Mouse (Mus musculus): ENCODE results near the gene Gm14412.
"Not testable (repeated sequence)": the region's sequence is repeated elsewhere in the genome, so short reads cannot be mapped to it uniquely, and the experiment has no call there.

Gene Gm14412

GRCm38 (mm10) chr2:177324257-177324733, at the start of gene Gm14412:
TSS of gene Gm14412 (minus strand) at chr2:177324307.
- DNase-seq: not testable (repeated sequence)

- not testable (repeated sequence) for DNase-seq
Observed at GRCm38 (mm10) chr2:177329661-177330292, 5.7 kb upstream of the Gm14412 start.

GRCm38 (mm10) chr2:177321361-177321760, 2.7 kb downstream of the Gm14412 start:
- not testable (repeated sequence) for DNase-seq

DNA sequence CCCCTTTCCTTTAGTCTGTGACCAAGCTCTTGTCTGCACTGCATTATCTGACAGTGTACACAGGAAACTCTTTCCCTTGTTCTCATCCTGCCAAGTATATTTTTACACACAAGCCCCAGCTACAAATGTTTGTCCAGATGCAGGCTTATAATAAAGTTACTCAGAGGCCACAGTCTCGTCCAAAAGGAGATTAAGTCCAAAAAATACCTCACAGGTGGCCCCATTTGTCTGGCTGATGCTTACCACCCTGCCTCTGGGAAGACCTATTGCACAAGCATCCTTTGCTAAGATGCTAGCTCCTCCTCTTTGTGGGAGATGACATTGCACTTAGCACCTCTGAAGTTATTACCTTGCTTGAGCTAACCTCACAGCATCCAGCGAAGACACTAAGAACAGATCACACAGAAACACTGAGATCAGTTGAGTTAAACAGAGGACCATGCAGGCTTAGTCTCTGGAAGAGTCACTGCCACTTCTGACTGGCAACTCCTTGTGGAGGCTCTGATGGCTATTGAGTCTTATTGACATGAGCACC, 3.3 kb downstream of the Gm14412 start:
- DNase-seq: not testable (repeated sequence)

DNA sequence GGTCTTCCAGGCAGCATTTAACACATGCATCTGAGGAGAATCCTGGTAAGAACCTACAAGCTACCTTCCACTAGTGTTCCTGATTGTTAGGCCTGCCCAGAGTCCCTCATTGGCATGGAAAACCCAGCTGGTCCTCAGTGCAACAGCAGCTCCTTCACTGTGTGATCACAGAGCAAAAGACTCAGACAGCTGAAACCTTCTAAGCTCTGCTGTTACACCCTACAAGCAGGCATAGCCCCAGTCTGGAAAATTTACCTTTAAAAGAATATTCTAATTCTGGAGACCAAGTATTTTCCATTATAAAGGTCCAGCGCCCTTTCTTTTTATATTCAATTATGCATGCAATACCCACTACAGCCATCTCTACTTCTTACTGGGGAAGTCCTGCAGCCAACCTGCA, 5.1 kb downstream of the Gm14412 start:
- DNase-seq: no peak

DNA sequence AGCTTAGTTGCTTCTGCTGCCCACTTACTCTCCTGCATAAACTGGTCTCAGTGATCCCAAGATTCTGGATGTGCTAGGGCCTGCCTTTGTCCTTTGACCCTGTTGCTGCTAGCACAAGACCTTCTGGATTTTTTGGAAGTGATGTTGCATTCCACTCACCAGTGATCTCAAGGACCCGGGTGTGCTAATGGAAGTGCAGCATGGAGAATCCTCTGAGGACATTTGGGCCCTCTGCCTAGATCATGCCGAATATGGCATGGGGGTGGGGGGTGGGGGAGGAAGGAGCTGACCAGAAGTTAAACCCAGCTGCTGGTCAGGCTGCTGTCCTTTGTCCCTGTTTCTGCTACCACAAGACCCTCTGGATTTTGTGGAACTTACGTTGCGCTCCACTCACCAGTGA, 14.5 kb downstream of the Gm14412 start:
- not testable (repeated sequence) for DNase-seq

- not testable (repeated sequence) for DNase-seq
Observed at GRCm38 (mm10) chr2:177304980-177305379, 19.1 kb downstream of the Gm14412 start.

GRCm38 (mm10) chr2:177283701-177284100, 40.4 kb downstream of the Gm14412 start:
- DNase-seq: not testable (repeated sequence)

GRCm38 (mm10) chr2:177277754-177278153, 46.4 kb downstream of the Gm14412 start:
- not testable (repeated sequence) for DNase-seq

DNA sequence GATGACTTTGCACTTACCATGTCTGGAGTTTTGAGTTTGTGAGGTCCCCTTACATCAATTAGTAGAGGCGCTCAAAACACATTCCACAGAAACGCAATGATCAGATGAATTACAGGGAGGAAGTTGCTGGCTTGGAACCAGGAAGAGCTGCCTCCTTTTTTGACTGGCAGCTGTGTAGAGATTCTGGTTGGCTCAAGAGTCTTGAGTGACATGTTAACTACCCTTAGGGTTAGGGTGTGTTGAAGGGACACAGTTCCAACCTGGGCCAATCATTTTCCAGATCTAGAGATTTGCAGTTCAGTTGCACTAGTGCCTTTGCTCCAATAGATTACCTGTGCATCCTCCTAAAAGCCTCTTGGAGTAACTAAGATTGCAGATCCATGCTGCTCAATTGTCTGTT, 51.9 kb downstream of the Gm14412 start:
- DNase-seq: not testable (repeated sequence)

GRCm38 (mm10) chr2:177266936-177267335, 57.2 kb downstream of the Gm14412 start, which contains the start of gene Gm14409:
TSS of gene Gm14409 (minus strand) at chr2:177267036.
- not testable (repeated sequence) for DNase-seq

All from cerebellum, postnatal 14 days (tissue).